Mouse (Mus musculus) C2C12 (cell line): ENCODE measurements around the gene Ccl6.

Experiments used
- CTCF ChIP-seq: IDR thresholded peaks from one replicate; pipeline ENCODE4 v1.5.1; 2011; ENCODE audit not compliant: control insufficient read depth, insufficient read depth, insufficient read length
- MAX ChIP-seq: IDR thresholded peaks from one replicate; pipeline ENCODE4 v1.6.1; 2011; ENCODE audit warnings: mild to moderate bottlenecking, control low read depth

GRCm38 (mm10) chr11:83636742-83637235, 43.9 kb upstream of the Ccl6 start:
- TF ChIP-seq CTCF, result no peak
- TF ChIP-seq MAX, result no peak
